Mouse (Mus musculus) myocyte (in vitro differentiated cells): ENCODE measurements at regions not wholly inside any gene's neighbourhood (a gene's known extent, or its start where the extent isn't known, plus 50 kb on each side); places are given as distances from the start of the nearest gene placed in this dataset.

Source experiments
- E2F4 ChIP-seq: IDR thresholded peaks from one replicate; pipeline ENCODE4 v1.6.1; 2011; ENCODE audit warnings: mild to moderate bottlenecking, control low read depth, moderate library complexity; ENCODE audit not compliant: insufficient read depth
- POLR2A ChIP-seq: IDR thresholded peaks from one replicate; pipeline ENCODE4 v1.6.1; 2011; ENCODE audit warnings: low read depth, mild to moderate bottlenecking, control low read depth, moderate library complexity; ENCODE audit not compliant: insufficient read length
- POLR2AphosphoS2 ChIP-seq: IDR thresholded peaks from one replicate; pipeline ENCODE4 v1.6.1; 2011; ENCODE audit warnings: low read depth, control low read depth; ENCODE audit not compliant: insufficient read length
- REST ChIP-seq: IDR thresholded peaks from one replicate; pipeline ENCODE4 v1.6.1; 2011; ENCODE audit warnings: mild to moderate bottlenecking, control low read depth, moderate library complexity; ENCODE audit not compliant: insufficient read depth, insufficient read length
- SRF ChIP-seq: IDR thresholded peaks from one replicate; pipeline ENCODE4 v1.6.1; 2011; ENCODE audit warnings: low read depth; ENCODE audit not compliant: control insufficient read depth, insufficient read length
- TCF12 ChIP-seq: IDR thresholded peaks from one replicate; pipeline ENCODE4 v1.6.1; 2011; ENCODE audit warnings: mild to moderate bottlenecking, control low read depth; ENCODE audit not compliant: poor library complexity, insufficient read depth, severe bottlenecking
- USF1 ChIP-seq: IDR thresholded peaks from one replicate; pipeline ENCODE4 v1.6.1; 2011; ENCODE audit warnings: low read depth, mild to moderate bottlenecking, control low read depth, moderate library complexity

- TF ChIP-seq POLR2A (no peak), E2F4 (no peak), TCF12 (no peak), USF1 (no peak), SRF (no peak), REST (no peak), POLR2AphosphoS2 (no peak)
Observed at GRCm38 (mm10) chr13:59908786-59909185, 85.8 kb upstream of the Tut7 start.
